Mouse (Mus musculus) neural tube, embryonic 10.5 days (tissue): ENCODE data around the gene Rflnb.

ENCODE experiments used
- DNase-seq: peaks from one replicate; pipeline ENCODE4 v3.0.0-alpha.2; 2017; ENCODE audit warnings: low spot score; ENCODE audit errors: extremely low spot score

Rflnb gene

DNA sequence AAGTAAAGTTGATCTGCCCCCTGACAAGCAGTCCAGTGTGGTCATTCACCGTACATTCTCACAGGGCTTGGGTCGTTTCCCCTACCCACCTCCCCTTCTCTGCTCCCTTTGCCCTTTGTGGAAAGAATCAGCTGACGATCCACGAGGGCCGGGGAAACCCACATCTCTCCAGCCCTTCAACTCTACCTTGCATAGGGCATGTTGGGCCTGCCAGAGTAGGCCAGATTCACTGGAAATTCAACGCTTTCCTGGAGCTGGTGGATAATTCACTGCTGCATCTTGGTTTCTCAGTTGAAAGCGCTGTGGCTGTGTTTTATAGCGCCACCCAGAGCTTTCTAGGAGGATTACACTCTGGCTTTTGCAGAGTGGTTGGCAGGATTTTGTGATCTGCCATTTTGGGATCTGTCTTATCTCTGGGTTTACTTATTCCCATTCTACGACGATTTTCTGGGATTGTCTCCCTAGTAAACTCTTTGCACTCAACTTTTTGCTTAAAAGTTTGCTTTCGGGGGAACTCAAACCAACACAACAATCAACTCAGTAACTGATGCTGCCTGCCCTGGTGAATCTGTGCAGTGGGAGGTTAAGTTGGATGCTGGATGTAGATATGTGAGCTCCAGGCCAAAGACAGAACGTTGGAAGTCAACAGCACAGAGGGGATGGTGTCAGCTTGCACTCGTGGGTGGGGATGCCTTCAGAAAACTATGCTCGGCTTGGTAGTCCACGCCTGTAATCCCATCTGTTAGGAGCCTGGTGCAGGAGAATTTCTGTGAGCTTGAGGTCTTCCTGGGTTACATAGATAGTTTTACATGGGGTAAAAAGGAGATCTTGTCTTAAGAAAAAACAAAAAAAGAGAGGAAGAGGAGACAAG, 36.4 kb downstream of the Rflnb start:
- no peak for DNase-seq

DNA sequence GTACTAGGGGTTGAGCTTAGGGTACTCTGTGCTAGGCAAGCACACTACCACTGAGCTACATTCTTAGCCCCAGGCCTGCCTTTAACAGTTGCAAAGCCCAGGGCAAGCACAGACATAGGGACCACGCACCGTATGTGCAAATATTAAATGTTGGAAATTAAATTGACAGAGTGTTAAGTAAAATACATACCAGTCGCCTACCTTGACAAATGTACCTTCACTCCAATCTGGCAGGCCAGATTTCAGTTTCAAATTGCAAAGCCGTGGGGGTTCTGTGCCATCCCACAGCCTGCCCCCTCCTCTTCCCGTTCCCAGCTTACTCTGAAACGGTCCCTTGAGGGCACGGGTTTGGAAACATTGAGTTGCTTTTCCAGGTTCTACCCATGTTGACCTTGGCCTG, 41.6 kb downstream of the Rflnb start:
- no peak for DNase-seq

DNA sequence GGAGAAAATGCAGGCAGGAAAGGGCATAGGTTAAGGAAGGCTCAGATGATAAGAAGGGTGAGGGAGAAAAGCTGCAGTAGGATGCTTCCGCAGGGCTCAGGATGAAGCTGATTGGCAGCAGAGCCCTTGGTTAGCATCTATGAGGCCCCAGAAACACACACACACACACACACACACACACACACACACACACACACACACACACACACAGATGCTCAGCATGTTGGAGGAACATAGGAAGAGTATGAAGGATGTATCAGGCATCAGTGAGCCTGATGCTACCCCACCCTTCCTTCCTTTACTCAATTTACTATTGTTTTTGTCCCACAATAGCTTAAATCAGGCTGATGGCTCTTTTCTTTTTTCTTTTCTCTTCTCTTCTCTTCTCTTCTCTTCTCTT, 43.0 kb downstream of the Rflnb start:
- DNase-seq = no peak

DNA sequence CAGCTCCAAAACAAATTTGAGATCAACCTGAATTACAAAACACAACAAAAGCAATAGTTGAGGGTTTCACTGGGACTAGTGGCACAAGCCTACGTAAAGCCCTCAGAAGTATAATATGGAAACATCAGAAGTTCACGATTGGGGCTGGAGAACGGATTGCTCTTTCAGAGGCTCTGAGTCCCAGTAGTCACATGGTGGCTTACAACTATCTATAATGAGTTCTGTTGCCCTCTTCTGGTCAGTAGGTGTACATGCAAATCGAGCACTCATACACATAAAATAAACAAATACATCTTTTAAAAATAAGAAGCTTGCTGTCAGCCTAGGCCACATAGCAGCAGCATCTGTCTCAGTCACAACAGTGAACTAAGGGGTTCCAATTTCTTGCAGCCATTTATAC, 44.4 kb downstream of the Rflnb start:
- no peak for DNase-seq

DNA sequence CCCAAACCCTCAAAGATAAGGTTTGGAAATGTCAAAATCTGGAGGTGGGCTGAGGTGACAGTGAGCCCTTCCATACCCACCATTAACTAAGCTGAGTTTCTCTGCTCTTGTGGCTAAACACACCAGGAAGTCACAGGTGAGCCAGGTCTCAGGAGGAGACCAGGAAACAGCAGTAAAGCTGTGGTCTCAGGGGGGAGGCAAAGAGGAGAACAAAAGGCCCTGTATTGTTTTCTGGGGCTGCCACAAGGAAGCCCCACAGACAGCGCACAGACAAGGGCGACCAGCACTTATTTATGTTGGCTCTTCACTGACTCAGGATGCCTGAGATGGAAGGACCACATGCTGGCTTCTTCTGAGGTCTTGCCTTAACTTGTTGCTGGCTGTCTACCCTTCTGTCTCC, 47.2 kb downstream of the Rflnb start:
- no peak for DNase-seq

DNA sequence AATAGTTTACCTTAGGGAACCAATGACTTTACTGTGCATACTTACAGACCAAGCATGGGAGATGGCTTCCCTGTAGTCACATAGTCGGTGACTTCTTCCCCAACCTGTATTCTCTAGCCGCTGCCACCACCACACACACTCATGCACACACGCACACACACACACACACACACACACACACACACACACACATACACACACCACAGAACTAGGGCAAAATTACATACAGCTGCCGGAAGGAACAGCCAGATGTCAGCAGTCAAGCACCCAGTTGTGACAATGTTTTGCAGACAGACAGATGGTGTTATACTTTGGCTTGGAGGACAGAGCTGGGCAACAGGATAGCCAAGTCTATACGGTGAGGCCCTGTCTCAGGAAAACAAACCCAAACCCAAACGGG, 49.5 kb downstream of the Rflnb start:
- no peak for DNase-seq

DNA sequence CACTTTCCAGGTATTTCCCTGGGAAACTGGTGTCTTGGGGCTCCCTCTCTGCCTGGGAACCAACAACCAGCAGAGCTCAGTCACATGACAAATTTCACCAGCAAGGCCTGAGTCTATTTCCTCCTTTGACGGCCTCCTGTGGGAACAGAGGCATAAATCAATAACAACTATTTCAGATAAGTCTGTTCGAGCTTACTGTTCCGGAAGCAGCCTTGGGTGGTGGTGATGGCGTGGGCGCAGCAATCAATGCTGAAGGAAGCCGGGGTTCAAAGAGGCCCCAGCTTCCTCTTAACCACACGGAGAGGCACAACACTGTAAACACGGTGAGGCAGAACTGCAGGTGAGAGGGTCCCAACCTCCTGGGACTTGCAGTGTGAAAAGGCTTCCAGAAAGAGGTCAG, 50.8 kb downstream of the Rflnb start:
- no peak for DNase-seq

DNA sequence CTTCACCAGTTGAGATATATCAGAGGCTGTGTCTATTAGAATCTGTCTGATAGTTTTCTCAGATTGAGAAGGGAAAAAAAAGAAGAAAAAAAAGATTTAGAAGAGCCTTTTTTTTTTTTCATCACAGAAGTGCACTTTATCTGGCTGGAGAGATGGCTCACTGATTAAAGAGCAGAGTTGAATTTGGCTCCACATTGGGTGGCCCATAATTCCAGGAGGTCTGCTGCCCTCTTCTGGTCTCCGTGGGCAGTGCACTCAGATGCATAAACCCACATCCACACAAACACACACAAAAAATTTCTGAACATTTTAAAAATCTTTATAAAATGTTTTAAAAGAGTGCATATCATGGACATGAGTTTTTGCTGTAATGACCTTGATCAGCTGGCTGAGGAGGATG, 53.6 kb downstream of the Rflnb start:
- no peak for DNase-seq

DNA sequence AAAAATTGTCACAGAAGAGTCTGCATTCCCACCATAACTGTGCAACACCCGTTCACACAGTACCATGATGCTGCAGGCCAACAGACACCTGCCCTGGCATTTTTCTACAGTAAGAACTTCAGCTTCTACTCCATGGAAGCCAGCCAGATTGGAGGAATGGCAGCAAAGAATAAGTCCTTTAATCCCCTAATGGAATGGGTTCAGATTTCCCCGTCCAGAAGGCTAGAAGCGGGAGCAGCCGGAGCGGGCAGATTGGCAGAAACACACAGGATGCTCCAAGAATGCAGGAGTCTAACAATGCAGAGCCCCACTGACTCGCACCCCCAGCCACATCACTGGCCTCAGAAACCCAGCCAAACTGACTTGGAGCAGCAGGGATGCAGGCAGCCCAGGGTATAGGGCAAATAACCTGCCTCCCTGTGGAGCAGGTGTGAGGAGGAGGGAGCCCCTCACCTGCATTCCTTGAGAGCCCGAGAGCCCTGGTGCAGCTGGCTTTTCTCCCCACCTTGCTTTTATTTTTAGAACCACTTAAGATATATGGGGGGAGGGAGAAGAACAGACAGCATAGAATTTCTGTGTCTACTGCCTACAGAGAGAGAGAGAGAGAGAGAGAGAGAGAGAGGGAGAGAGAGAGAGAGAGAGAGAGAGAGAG, 54.5 kb downstream of the Rflnb start:
- no peak for DNase-seq

DNA sequence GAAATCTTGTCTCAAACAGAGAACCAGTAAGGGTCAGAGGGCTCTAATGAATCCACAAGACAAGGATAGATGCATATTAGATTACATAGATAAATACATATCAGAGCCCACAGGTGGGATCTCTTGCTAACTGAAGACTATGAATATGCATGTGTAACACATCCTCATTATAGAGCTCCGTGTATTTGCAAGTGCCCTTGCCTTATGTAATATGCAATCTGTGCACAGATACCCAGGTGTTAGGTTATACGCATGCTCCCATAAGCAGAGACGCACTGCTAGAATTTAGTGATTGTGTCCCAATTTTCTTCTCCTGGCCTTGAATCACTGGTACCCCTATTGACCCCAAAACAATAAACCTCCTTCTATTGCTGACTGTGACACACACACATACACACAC, 55.4 kb downstream of the Rflnb start:
- no peak for DNase-seq

DNA sequence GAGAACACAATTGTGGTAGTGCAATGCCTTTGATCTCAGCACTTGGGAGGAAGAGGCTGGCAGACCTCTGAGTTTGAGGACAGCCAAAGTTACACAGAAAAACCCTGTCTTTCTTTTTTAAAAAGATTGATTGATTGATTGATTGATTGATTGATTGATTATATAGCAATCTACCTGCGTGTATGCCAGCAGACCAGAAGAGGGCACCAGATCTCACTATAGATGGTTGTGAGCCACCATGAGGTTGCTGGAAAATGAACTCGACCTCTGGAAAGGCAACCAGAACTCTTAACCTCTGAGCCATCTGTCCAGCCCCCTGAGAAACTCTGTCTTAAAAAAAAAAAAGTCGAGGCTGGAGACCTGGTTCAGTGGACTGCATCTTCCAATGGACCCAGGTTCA, 57.0 kb downstream of the Rflnb start:
- DNase-seq = no peak
